Mouse (Mus musculus): ENCODE data around the gene Agap1. TPM values are rescaled to one million over a fixed set of nuclear protein-coding genes. Genes with fewer than 3 reads are reported as not detected.

Agap1 gene
- polyA plus RNA-seq, 1 experiment from 2014 or later = 4.2 TPM

DNA sequence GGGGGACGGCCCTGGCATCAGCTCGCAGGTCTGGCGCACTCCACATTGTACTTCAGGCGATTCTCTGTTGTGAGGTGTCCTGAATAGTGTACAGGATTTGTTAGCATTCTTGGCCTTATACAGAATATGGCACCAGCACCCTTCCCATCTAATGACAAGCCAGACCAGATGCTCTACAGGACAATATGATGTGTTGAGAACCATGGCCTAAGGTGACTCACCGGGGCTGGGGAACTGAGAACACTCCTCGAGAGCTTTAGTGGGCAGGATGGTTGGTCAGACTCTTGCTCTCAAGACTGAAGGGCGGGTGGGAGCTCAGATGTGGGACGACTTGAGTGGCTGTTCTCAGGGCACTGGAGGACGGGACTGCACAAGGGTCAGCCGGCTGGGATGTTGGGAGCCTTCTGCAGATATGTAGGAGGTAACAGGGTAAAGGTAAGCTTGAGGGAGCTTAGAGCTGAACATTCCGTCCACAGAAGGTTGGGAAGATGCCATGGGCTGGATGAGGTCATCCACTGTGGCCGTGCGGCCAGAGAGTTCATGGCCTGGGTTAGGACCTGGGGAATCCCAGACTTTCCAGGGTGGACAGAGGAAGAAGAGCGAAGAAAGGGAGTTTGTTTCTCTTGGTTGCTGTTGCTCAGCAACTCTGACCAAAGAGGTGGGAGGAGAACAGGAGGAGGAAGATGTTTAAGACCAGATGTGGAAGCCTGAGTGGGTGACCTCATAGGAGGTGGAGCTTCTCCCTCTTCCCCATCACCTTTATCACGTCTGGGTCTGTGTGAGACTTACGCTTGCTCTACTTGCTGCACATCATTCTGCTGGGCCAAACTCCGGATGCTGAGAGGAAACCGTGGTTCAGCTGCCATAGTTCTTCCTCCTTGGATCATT lies 100.6 kb downstream of the Agap1 start:
- TF ChIP-seq EP300 (optimal IDR thresholded peaks at IDR 0.05) = no peak
- no peak for TF ChIP-seq CTCF (IDR thresholded peaks at IDR 0.05; ENCODE audit: low read depth)
- Histone ChIP-seq H3K9me3 (ENCODE audit: control insufficient read depth, low read length) (no peaks in the 10 kb centered on the region), H3K4me2 (replicated peaks; ENCODE audit: low read depth) (no peak overlapping the region), H3K4me3 (ENCODE audit: low read depth, low read length) (no peak overlapping the region), H3K9ac (ENCODE audit: low read length) (no peak overlapping the region), H3K27ac (replicated peaks) (no peak overlapping the region), H3K27me3 (ENCODE audit: control insufficient read depth, insufficient read depth, low read length) (no peaks in the 10 kb centered on the region), H3K36me3 (ENCODE audit: control insufficient read depth, insufficient read depth, low read length) (no peaks in the 10 kb centered on the region), H3K4me1 (replicated peaks; ENCODE audit: control insufficient read depth, insufficient read depth) (no peaks in the 10 kb centered on the region)
- DNase-seq (ENCODE audit: low spot score) = no peak
- WGBS = 83% methylated on average over 18 of the region's 18 CpGs
- peak; percentile 47; the same call in 1 of the 2 replicates for ATAC-seq (ENCODE audit: low FRiP score, low TSS enrichment)

DNA sequence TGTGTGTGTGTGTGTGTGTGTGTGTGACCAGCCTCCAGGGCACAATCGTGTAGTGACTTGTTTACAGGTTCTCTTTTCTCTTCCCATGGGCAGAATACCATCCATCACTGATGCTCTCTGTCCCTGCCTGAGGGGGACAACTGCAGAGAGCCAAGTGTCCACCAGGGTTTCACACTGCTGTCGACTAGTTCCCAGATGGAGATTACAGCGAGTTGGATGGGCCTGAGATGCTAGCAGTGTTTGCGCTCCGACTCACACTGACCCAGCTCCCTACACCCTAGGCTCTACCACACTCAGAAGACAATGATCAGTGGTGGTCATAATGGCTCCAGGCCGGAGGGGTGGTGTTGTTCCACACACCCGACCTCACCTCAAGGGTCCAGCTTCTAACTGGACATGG lies 101.4 kb downstream of the Agap1 start:
- no peak overlapping the region for H3K9ac ChIP-seq (ENCODE audit: low read length)
- DNase-seq (ENCODE audit: low spot score) (no peak), ATAC-seq (ENCODE audit: low FRiP score, low TSS enrichment) (no peak)
- no peaks in the 10 kb centered on the region for H3K4me1 ChIP-seq (replicated peaks; ENCODE audit: control insufficient read depth, insufficient read depth)
- TF ChIP-seq CTCF (IDR thresholded peaks at IDR 0.05; ENCODE audit: low read depth) = no peak; the same call in 1 of the 2 replicates
- no peak for TF ChIP-seq EP300 (optimal IDR thresholded peaks at IDR 0.05)
- no peaks in the 10 kb centered on the region for H3K36me3 ChIP-seq (ENCODE audit: control insufficient read depth, insufficient read depth, low read length)
- H3K9me3 ChIP-seq (ENCODE audit: control insufficient read depth, low read length) = no peaks in the 10 kb centered on the region
- no peaks in the 10 kb centered on the region for H3K27me3 ChIP-seq (ENCODE audit: control insufficient read depth, insufficient read depth, low read length)
- no peak overlapping the region for H3K27ac ChIP-seq (replicated peaks)
- H3K4me3 ChIP-seq (ENCODE audit: low read depth, low read length) = no peak overlapping the region
- H3K4me2 ChIP-seq (replicated peaks; ENCODE audit: low read depth) = no peak overlapping the region
- 67% methylated on average over 7 of the region's 7 CpGs for WGBS

DNA sequence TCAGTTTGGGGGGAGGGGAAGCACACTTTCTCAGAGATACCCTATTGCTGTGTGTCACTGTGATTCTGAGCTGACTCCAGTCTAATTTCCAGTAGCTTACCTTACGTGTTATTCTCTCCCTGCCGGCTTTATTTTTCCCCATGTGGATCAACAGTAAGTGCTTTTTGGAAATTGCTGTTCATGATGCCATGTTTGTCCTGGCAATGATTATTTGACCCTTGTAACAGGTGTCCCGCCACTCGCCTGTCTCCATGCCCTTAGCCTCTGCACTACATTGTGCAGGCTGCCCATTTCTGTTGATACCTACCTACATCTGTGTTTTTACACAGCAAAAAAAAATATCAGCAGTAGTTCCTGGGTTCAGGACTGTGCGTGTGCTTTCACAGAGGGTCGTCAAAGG lies 102.8 kb downstream of the Agap1 start:
- Histone ChIP-seq H3K4me2 (replicated peaks; ENCODE audit: low read depth) (no peak overlapping the region), H3K4me1 (replicated peaks; ENCODE audit: control insufficient read depth, insufficient read depth) (no peaks in the 10 kb centered on the region), H3K9me3 (ENCODE audit: control insufficient read depth, low read length) (no peaks in the 10 kb centered on the region), H3K27me3 (ENCODE audit: control insufficient read depth, insufficient read depth, low read length) (no peaks in the 10 kb centered on the region), H3K4me3 (ENCODE audit: low read depth, low read length) (no peak overlapping the region), H3K36me3 (ENCODE audit: control insufficient read depth, insufficient read depth, low read length) (no peaks in the 10 kb centered on the region), H3K27ac (replicated peaks) (no peak overlapping the region), H3K9ac (ENCODE audit: low read length) (no peak overlapping the region)
- WGBS = 75% methylated on average over 6 of the region's 6 CpGs
- no peak for TF ChIP-seq CTCF (IDR thresholded peaks at IDR 0.05; ENCODE audit: low read depth)
- no peak for TF ChIP-seq EP300 (optimal IDR thresholded peaks at IDR 0.05)
- DNase-seq (ENCODE audit: low spot score) (no peak), ATAC-seq (ENCODE audit: low FRiP score, low TSS enrichment) (no peak)

DNA sequence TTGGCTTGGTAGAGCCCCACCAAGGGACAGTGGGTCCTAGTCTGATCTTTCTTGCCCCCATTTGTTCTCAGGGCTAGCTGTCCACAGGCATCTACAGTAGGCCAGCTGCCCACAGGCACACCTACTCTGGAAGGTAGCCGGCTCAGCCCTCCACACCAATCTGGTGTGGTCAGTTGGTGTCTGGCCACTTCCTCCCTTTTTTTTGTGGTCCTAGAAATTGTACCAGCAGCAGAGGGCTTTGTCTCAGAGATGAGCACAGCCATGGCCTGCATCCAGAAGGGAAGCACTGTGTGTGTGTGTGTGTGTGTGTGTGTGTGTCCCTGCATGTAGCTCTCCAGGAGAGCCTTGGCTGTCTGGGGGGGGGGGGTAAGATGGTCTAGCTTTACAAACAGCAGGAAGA lies 103.5 kb downstream of the Agap1 start:
- H3K27me3 ChIP-seq (ENCODE audit: control insufficient read depth, insufficient read depth, low read length) = no peaks in the 10 kb centered on the region
- H3K9ac ChIP-seq (ENCODE audit: low read length) = no peak overlapping the region
- 61% methylated on average over 1 of the region's 1 CpGs for WGBS
- TF ChIP-seq CTCF (IDR thresholded peaks at IDR 0.05; ENCODE audit: low read depth) = no peak
- no peak for TF ChIP-seq EP300 (optimal IDR thresholded peaks at IDR 0.05)
- H3K36me3 ChIP-seq (ENCODE audit: control insufficient read depth, insufficient read depth, low read length) = no peaks in the 10 kb centered on the region
- H3K4me3 ChIP-seq (ENCODE audit: low read depth, low read length) = no peak overlapping the region
- ATAC-seq (ENCODE audit: low FRiP score, low TSS enrichment) = no peak
- no peak overlapping the region for H3K4me2 ChIP-seq (replicated peaks; ENCODE audit: low read depth)
- no peak for DNase-seq (ENCODE audit: low spot score)
- no peaks in the 10 kb centered on the region for H3K4me1 ChIP-seq (replicated peaks; ENCODE audit: control insufficient read depth, insufficient read depth)
- H3K9me3 ChIP-seq (ENCODE audit: control insufficient read depth, low read length) = no peaks in the 10 kb centered on the region
- H3K27ac ChIP-seq (replicated peaks) = no peak overlapping the region

DNA sequence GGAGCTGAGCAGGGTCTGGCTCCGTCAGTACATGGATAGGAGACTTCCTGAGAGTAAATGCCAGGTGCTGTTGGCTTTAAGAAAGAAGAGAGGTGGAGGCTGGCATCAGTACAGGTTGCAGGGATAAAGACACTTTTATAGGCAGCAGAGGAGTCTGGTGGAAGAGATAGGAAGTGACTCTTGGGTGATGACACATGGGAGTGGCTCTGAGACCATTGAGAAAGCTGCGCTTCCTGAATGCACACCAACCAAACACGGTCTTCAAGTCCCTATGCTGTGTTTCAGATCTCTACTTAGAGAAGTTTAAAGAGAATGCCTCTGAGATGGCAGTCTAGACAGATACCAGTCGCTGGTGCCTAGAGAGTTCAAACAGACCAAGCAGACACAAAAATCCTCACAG lies 108.8 kb downstream of the Agap1 start:
- DNase-seq (ENCODE audit: low spot score) (no peak), ATAC-seq (ENCODE audit: low FRiP score, low TSS enrichment) (no peak)
- Histone ChIP-seq H3K4me3 (ENCODE audit: low read depth, low read length) (no peak overlapping the region), H3K27me3 (ENCODE audit: control insufficient read depth, insufficient read depth, low read length) (no peaks in the 10 kb centered on the region), H3K36me3 (ENCODE audit: control insufficient read depth, insufficient read depth, low read length) (no peaks in the 10 kb centered on the region), H3K9me3 (ENCODE audit: control insufficient read depth, low read length) (no peaks in the 10 kb centered on the region), H3K4me1 (replicated peaks; ENCODE audit: control insufficient read depth, insufficient read depth) (peaks cover 6% of the 10 kb centered on the region), H3K4me2 (replicated peaks; ENCODE audit: low read depth) (no peak overlapping the region), H3K9ac (ENCODE audit: low read length) (no peak overlapping the region), H3K27ac (replicated peaks) (no peak overlapping the region)
- TF ChIP-seq CTCF (IDR thresholded peaks at IDR 0.05; ENCODE audit: low read depth) = no peak
- TF ChIP-seq EP300 (optimal IDR thresholded peaks at IDR 0.05) = no peak
- WGBS = 78% methylated on average over 4 of the region's 4 CpGs

Data from stomach, postnatal 0 days (tissue).